Mouse (Mus musculus) lung, embryonic 15.5 days (tissue): Measurements from ENCODE around the gene Cotl1. TPM values are rescaled to one million over a fixed set of nuclear protein-coding genes. Genes with fewer than 3 reads are reported as not detected.
A peak's percentile ranks its signal among the peaks of the same experiment; 100 is the strongest.

Experiments
- ATAC-seq: fragments of 200-750 bp; cut with Nextera tagmentation; 2 replicates; pipeline ENCODE4 v1.8.0; 2017; ENCODE audit warnings: moderate number of reproducible peaks, borderline replicate concordance; ENCODE audit not compliant: low FRiP score, low TSS enrichment; ENCODE audit errors: extremely low read depth
- H3K27ac ChIP-seq: fragments of 300-500 bp; sonication (generic); 2 replicates; pipeline ENCODE4 v1.5.1; 2015; ENCODE audit warnings: moderate library complexity, mild to moderate bottlenecking, inconsistent platforms
- H3K27me3 ChIP-seq: fragments of 300-500 bp; sonication (generic); 2 replicates; pipeline ENCODE4 v1.6.1; 2015; ENCODE audit warnings: inconsistent platforms
- H3K36me3 ChIP-seq: fragments of 300-500 bp; sonication (generic); 2 replicates; pipeline ENCODE4 v1.6.1; 2015; ENCODE audit warnings: inconsistent platforms
- H3K4me1 ChIP-seq: fragments of 300-500 bp; sonication (generic); 2 replicates; pipeline ENCODE4 v1.6.1; 2015; ENCODE audit warnings: inconsistent platforms
- H3K4me2 ChIP-seq: fragments of 300-500 bp; sonication (generic); 2 replicates; pipeline ENCODE4 v1.6.1; 2015; ENCODE audit warnings: inconsistent platforms, mild to moderate bottlenecking, moderate library complexity
- H3K4me3 ChIP-seq: fragments of 300-500 bp; sonication (generic); 2 replicates; pipeline ENCODE4 v1.5.1; 2015; ENCODE audit warnings: mild to moderate bottlenecking, inconsistent platforms
- H3K9ac ChIP-seq: fragments of 300-500 bp; sonication (generic); 2 replicates; pipeline ENCODE4 v1.6.1; 2015; ENCODE audit warnings: inconsistent platforms
- H3K9me3 ChIP-seq: fragments of 300-500 bp; sonication (generic); 2 replicates; pipeline ENCODE4 v1.6.1; 2016; ENCODE audit warnings: inconsistent platforms
- WGBS: fragments of 180-500 bp; shearing (Covaris S2); methylation state at CpG from one replicate; pipeline ENCODE4 v1.1.7; 2015; 5-methylcytosine and 5-hydroxymethylcytosine counted together
- polyA plus RNA-seq: library from polyadenylated mRNA; unstranded; fragments of >200 nt; fragmentation: Nextera tagmentation; extraction: Ambion mirVana; gene quantifications from 2 replicates; pipeline ENCODE4 v1.2.1, GENCODE M21; 2015

The Cotl1 gene
- polyA plus RNA-seq, 1 experiment from 2014 or later, result 65.8 TPM

DNA sequence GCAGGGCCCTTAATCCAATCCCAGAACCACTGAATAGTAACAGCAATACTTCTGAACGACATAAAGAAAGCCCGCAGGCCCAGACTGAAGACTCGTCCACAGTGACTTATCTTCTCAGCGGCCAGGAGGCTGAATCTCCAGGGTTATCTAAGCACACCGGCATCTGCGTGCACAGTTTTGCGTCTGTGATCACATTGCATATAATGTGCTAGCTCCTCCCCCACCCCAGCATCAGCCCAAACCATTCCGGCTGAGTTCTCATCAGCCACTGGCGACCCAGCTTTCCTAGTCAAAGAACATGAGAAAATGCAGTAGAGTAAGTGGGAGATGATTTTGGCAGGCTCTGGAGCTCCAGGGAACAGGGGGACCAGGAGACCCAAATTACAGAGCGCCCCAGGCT lies 11.3 kb downstream of the Cotl1 start:
- Histone ChIP-seq H3K4me1 (peaks cover 83% of the 10 kb centered on the region), H3K36me3 (no peaks in the 10 kb centered on the region), H3K4me2 (no peak overlapping the region), H3K9me3 (no peaks in the 10 kb centered on the region), H3K4me3 (no peak overlapping the region), H3K27ac (no peak overlapping the region), H3K9ac (no peak overlapping the region), H3K27me3 (no peaks in the 10 kb centered on the region)
- 63% methylated on average over 10 of the region's 10 CpGs for WGBS
- no peak for ATAC-seq

DNA sequence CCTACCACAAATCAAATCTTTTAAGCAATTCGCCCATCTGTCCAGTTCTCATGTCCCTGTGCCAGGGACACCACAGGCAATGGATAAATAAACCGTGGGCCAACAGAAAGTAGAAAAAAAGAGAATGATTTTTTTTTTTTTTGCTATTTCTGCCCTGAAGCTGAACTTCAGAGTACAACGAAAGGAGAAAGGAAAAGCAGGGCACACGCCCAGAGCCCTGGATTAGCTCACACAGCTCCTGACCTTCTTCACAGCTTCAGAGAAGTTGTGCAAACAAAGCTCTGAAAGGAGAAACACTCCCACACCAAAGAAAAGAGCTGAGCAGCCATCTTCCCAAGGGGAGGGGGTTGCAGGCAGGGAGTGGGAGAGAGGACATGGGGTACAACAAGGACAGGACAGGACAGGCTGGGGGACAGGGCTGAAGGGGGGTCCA lies 12.6 kb downstream of the Cotl1 start:
- Histone ChIP-seq H3K4me1 (peaks cover 78% of the 10 kb centered on the region), H3K27ac (peak overlapping the region; percentile 43), H3K9me3 (no peaks in the 10 kb centered on the region), H3K4me3 (no peak overlapping the region), H3K36me3 (no peaks in the 10 kb centered on the region), H3K9ac (no peak overlapping the region), H3K27me3 (no peaks in the 10 kb centered on the region), H3K4me2 (no peak overlapping the region)
- 27% methylated on average over 4 of the region's 4 CpGs for WGBS
- no peak for ATAC-seq

DNA sequence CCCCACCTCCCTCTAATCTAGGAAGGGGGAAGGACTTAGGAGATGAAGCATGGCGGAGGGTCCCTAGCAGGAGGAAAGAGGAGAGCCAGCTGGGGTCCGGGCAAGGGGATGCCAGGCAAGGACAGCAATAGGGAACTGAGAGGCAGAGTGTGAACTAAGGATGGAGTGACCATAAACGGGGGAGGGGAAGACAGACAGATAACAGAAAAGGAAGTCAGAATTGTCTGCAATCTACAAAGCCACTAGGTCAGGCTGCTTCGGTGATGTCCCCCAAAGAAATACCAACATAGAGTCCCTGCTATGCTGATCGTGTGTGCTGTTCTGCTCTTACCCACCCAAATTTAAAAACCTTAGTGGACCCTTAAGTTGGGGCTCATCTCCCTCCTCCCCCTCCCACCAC lies 13.4 kb downstream of the Cotl1 start:
- Histone ChIP-seq H3K27me3 (no peaks in the 10 kb centered on the region), H3K4me2 (no peak overlapping the region), H3K4me3 (no peak overlapping the region), H3K36me3 (0 out of 2 replicates have a peak, but pooled peaks cover 4% of the 10 kb centered on the region), H3K4me1 (peaks cover 71% of the 10 kb centered on the region), H3K27ac (peak overlapping the region; percentile 43; the same call in 1 of the 2 replicates), H3K9ac (no peak overlapping the region), H3K9me3 (no peaks in the 10 kb centered on the region)
- ATAC-seq, result no peak
- WGBS, result 63% methylated on average over 5 of the region's 5 CpGs

DNA sequence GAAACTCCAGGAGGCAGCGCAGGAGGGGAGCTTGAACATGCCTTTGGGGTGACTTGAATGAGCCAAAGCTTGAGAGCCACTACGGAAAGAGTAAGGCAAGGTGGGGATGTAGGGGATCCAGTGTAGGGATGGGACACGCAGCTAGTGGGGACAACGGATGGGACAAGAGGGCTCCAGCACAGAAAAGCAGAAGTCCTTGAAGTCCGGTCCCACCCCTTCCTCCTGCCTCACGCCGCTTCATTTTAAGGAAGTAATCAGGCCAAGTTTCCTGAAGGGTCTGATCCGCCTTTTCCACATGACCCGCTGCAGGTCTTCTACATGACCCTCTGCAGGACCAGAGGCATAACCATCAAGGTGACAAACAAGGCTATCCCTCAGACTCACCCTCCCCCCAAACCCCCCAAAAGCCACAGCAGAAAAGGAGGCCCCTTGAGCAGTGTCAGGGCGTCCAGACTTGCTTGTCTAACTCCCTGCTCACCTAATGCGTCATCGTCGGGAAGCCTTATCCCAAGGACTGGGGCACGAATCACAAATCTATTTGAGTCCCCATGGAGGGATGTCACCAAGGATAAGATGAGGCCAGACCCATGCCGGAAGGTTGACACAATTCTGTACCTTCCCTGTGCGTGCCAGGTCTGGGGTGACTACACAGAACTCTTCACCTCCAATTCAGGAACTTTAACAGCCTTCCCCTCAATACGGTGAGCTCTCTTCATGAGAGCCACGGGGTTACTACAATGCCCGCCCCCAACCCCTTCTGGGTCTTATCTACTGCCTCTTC lies 14.2 kb downstream of the Cotl1 start:
- H3K27me3 ChIP-seq, result no peaks in the 10 kb centered on the region
- H3K9me3 ChIP-seq, result no peaks in the 10 kb centered on the region
- H3K4me2 ChIP-seq, result no peak overlapping the region
- 61% methylated on average over 19 of the region's 19 CpGs for WGBS
- H3K4me1 ChIP-seq, result peaks cover 62% of the 10 kb centered on the region
- ATAC-seq, result no peak
- H3K36me3 ChIP-seq, result peaks cover 7% of the 10 kb centered on the region; the same call in 1 of the 2 replicates
- no peak overlapping the region for H3K9ac ChIP-seq
- H3K4me3 ChIP-seq, result no peak overlapping the region
- peak overlapping the region; percentile 25; the same call in 1 of the 2 replicates for H3K27ac ChIP-seq

DNA sequence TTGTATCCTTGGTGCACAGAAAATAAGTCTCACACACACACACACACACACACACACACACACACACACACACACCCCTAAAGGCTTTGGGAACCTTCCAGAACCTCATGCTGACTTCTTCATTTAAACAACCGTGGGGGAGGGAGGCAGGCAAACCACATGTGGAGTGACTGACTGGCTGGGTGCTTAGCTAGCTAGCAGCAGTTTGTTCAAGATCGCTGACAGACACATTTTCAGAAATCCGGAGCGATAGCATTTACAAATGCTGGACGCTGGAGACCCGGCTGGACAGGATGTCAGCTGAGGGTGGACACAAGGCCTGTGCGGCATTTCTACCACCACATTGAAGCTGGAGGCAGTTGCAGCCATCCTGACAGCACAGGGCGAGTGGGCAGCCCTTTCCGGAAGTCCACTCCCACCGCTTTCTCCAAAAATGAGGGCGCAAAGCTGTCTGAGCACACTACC lies 15.5 kb downstream of the Cotl1 start:
- no peaks in the 10 kb centered on the region for H3K27me3 ChIP-seq
- H3K36me3 ChIP-seq, result peaks cover 7% of the 10 kb centered on the region; the same call in 1 of the 2 replicates
- no peak overlapping the region for H3K4me3 ChIP-seq
- H3K9me3 ChIP-seq, result no peaks in the 10 kb centered on the region
- WGBS, result 41% methylated on average over 11 of the region's 11 CpGs
- H3K27ac ChIP-seq, result peak overlapping the region; percentile 56
- no peak overlapping the region for H3K4me2 ChIP-seq
- peaks cover 49% of the 10 kb centered on the region for H3K4me1 ChIP-seq
- peak; percentile 36; the same call in 1 of the 2 replicates for ATAC-seq
- H3K9ac ChIP-seq, result no peak overlapping the region

DNA sequence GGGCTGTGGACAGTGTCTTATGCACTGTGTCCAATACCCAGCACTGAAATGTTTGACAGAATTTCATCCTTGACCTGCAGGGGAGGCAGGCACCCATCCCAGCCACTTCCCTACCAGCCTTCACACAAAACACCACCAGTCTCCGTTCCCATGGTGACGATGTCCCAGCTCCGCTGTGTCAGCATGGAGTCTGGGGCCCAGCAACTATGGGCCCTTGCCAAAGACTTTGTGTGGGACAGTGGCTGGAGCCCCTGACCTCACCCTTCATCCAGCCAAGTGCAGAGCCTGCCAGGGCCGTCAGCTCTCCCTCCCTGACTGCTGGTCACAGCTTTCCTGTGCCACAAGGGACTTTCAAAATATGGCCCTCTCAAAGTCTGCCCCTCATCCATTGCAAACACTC lies 16.2 kb downstream of the Cotl1 start:
- H3K4me1 ChIP-seq, result peaks cover 49% of the 10 kb centered on the region
- no peaks in the 10 kb centered on the region for H3K9me3 ChIP-seq
- H3K4me2 ChIP-seq, result no peak overlapping the region
- H3K36me3 ChIP-seq, result peaks cover 7% of the 10 kb centered on the region; the same call in 1 of the 2 replicates
- H3K4me3 ChIP-seq, result no peak overlapping the region
- H3K27ac ChIP-seq, result 0 out of 2 replicates have a peak overlapping the region, but pooled peaks have one; percentile 56
- no peak overlapping the region for H3K9ac ChIP-seq
- H3K27me3 ChIP-seq, result no peaks in the 10 kb centered on the region
- 50% methylated on average over 4 of the region's 4 CpGs for WGBS
- ATAC-seq, result peak; percentile 8; the same call in 1 of the 2 replicates

DNA sequence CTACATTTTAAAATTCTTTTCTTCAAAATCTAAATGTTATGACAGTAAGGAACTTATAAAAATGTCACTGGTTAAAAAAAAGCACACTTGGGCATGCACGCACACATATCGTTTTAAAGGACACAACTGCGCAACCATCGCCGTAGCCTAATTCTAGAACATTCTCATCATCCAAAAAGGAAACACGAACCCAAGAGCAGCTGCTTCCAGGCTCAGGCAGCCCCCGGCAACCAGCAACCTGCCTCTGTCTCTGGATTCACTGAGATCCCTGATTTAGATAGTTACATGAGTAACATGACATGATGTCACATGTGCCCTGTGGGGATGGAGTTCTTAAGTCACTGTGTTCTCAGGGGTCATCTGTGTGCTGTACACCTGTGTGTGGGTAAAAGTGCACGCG lies 17.1 kb downstream of the Cotl1 start:
- Histone ChIP-seq H3K9ac (no peak overlapping the region), H3K4me3 (no peak overlapping the region), H3K4me1 (peaks cover 45% of the 10 kb centered on the region), H3K27me3 (no peaks in the 10 kb centered on the region), H3K27ac (no peak overlapping the region), H3K36me3 (peaks cover 7% of the 10 kb centered on the region; the same call in 1 of the 2 replicates), H3K4me2 (no peak overlapping the region), H3K9me3 (no peaks in the 10 kb centered on the region)
- WGBS, result 95% methylated on average over 9 of the region's 9 CpGs
- no peak for ATAC-seq

DNA sequence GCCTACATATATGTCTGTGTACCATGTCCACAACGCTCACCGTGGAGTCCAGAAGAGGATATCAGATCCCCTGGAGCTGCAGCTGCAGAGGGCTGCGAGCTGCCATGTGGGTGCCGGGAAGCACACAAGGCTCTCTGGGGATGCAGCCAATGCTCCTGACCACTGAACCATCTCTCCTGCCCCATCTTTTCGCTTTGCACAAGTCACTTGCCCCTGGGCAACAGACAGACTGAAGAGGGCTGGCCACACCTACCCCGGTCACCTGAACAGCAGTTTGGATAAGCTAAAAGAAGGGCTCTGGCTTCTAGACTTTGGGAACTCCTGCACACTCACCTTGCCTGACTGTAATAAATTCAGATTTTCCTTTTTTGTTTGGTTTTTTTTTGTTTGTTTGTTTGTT lies 18.7 kb downstream of the Cotl1 start:
- 91% methylated on average over 6 of the region's 6 CpGs for WGBS
- H3K4me2 ChIP-seq, result no peak overlapping the region
- H3K4me1 ChIP-seq, result peaks cover 38% of the 10 kb centered on the region
- H3K9ac ChIP-seq, result no peak overlapping the region
- no peak for ATAC-seq
- H3K27me3 ChIP-seq, result no peaks in the 10 kb centered on the region
- H3K36me3 ChIP-seq, result peaks cover 7% of the 10 kb centered on the region; the same call in 1 of the 2 replicates
- no peak overlapping the region for H3K27ac ChIP-seq
- H3K4me3 ChIP-seq, result no peak overlapping the region
- H3K9me3 ChIP-seq, result no peaks in the 10 kb centered on the region

DNA sequence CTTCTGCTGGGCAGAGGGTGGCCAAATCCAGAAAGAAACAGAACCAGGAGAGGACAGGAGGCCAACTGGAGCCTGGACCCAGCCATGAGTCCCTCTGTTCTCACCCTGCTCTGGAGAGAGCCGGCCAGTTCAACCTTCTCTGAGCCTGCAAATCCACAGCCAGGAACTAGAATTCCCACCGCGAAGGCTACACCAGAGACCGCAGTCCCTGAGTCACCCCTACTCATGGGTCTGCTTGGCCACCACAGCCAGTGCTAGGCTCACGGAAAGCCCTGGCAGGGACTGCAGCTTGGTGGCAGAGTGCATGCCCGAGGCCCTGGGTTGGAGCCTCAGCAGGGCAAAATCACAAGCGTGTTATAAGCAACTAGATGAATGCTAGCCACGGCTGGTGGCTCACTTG lies 20.4 kb downstream of the Cotl1 start:
- 93% methylated on average over 8 of the region's 8 CpGs for WGBS
- no peak overlapping the region for H3K27ac ChIP-seq
- H3K4me3 ChIP-seq, result no peak overlapping the region
- peaks cover 7% of the 10 kb centered on the region; the same call in 1 of the 2 replicates for H3K36me3 ChIP-seq
- H3K9ac ChIP-seq, result no peak overlapping the region
- H3K27me3 ChIP-seq, result no peaks in the 10 kb centered on the region
- peaks cover 27% of the 10 kb centered on the region for H3K4me1 ChIP-seq
- no peak for ATAC-seq
- no peaks in the 10 kb centered on the region for H3K9me3 ChIP-seq
- H3K4me2 ChIP-seq, result no peak overlapping the region

DNA sequence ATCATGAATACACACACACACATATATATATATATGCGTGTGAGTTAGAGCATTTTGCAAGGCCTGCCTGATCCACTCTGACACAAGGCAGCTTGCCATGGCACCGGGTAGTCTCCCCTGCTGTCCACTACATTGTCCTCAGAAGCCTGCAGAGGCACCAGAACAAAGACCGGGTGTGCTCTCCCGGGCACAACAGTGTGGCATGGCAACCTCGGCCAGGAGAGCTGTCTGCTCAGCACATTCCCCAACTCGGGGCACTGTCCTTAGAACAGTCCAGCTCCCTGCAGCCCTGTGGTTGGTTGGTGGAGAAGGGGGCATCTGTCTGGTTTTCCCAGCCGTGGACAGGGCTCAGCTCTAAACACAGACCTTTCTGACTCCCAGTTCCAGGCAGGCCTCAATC lies 21.0 kb downstream of the Cotl1 start:
- H3K27ac ChIP-seq, result no peak overlapping the region
- H3K4me2 ChIP-seq, result no peak overlapping the region
- WGBS, result 78% methylated on average over 7 of the region's 7 CpGs
- no peaks in the 10 kb centered on the region for H3K9me3 ChIP-seq
- peaks cover 7% of the 10 kb centered on the region; the same call in 1 of the 2 replicates for H3K36me3 ChIP-seq
- no peaks in the 10 kb centered on the region for H3K27me3 ChIP-seq
- no peak for ATAC-seq
- no peak overlapping the region for H3K4me3 ChIP-seq
- H3K9ac ChIP-seq, result no peak overlapping the region
- H3K4me1 ChIP-seq, result peaks cover 21% of the 10 kb centered on the region

DNA sequence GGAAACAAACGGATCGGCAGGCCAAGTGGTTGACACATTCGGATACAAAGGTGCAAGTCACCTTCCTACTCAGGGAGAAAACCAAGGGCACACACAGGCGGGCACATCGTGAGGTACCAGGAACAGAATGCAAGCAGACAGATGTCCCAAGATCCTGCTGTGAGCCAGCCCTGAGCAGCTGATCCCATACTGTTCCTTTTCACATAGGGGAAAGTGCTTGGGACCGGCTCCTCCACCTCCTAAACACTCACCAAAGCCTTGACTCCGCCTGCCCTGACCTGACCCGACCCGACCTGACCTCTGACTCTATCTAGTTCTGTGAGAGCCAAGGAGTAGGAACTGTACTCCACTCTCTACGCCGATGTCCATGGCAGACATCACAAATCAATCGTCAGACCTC lies 22.9 kb downstream of the Cotl1 start:
- H3K27me3 ChIP-seq, result no peaks in the 10 kb centered on the region
- no peak overlapping the region for H3K27ac ChIP-seq
- no peaks in the 10 kb centered on the region for H3K9me3 ChIP-seq
- 50% methylated on average over 12 of the region's 12 CpGs for WGBS
- no peak for ATAC-seq
- peaks cover 6% of the 10 kb centered on the region; the same call in 1 of the 2 replicates for H3K36me3 ChIP-seq
- no peak overlapping the region for H3K4me3 ChIP-seq
- no peak overlapping the region for H3K4me2 ChIP-seq
- H3K4me1 ChIP-seq, result peaks cover 28% of the 10 kb centered on the region
- H3K9ac ChIP-seq, result no peak overlapping the region

DNA sequence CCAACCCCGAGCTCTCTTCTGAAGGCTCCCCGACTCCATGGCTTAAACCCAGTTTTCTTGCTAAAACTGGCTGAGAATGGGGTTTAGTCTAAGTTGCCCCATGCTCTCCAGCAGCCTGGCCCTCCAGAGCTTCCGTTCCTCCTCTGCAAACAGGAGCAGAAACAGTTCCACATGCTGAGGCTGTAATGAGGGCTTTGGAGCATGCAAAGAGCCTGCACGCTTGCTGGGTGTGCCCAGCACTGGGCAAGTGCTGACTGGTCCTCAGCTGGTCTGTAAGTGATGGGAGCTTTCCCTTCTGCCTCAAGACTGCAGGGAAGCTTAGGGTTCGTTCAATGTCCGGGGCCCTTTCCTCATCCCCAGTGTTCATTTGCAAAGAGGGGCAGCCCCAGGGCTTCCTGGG lies 24.1 kb downstream of the Cotl1 start:
- Histone ChIP-seq H3K4me1 (peaks cover 36% of the 10 kb centered on the region), H3K9me3 (no peaks in the 10 kb centered on the region), H3K27me3 (no peaks in the 10 kb centered on the region), H3K4me2 (no peak overlapping the region), H3K36me3 (no peaks in the 10 kb centered on the region), H3K27ac (no peak overlapping the region), H3K4me3 (no peak overlapping the region), H3K9ac (no peak overlapping the region)
- no peak for ATAC-seq
- 75% methylated on average over 6 of the region's 6 CpGs for WGBS
